Mouse (Mus musculus) ES-E14 (cell line): ENCODE data around the gene Clock. TPM values are rescaled to one million over a fixed set of nuclear protein-coding genes. Genes with fewer than 3 reads are reported as not detected.

Source experiments
- DNase-seq: peaks from one replicate; pipeline ENCODE4 v3.0.0-alpha.2; 2013; ENCODE audit warnings: low read depth, low spot score
- H3K27ac ChIP-seq: 2 replicates; pipeline ENCODE4 v1.5.1; 2012; ENCODE audit warnings: low read depth, mild to moderate bottlenecking, low read length, moderate library complexity, mixed read lengths; ENCODE audit not compliant: poor library complexity, insufficient read depth, severe bottlenecking
- H3K36me3 ChIP-seq: 2 replicates; pipeline ENCODE4 v1.6.1; 2012; ENCODE audit warnings: mild to moderate bottlenecking, low read length, moderate library complexity, mixed read lengths; ENCODE audit not compliant: control insufficient read depth, poor library complexity, insufficient read depth, severe bottlenecking
- H3K4me1 ChIP-seq, 2 experiments: fragments of 150-350 bp in 1 of 2; sonication (generic) in 1 of 2; 2 replicates each; pipeline ENCODE4 v1.6.1; 2012; ENCODE audit warnings: low read length in 2 of 2, mild to moderate bottlenecking in 1 of 2, mixed read lengths in 1 of 2; ENCODE audit not compliant: control insufficient read depth in 2 of 2, insufficient read depth in 2 of 2, poor library complexity in 1 of 2
- H3K4me3 ChIP-seq, 2 experiments: fragments of 150-350 bp in 1 of 2; sonication (generic) in 1 of 2; 2 replicates each; pipeline ENCODE4 v1.5.1; 2012; ENCODE audit warnings: low read length in 2 of 2, low read depth in 1 of 2, mild to moderate bottlenecking in 1 of 2, mixed read lengths in 1 of 2; ENCODE audit not compliant: insufficient read depth in 1 of 2, poor library complexity in 1 of 2, severe bottlenecking in 1 of 2
- H3K9ac ChIP-seq: 2 replicates; pipeline ENCODE4 v1.6.1; 2012; ENCODE audit warnings: low read depth, mild to moderate bottlenecking, low read length, mixed read lengths; ENCODE audit not compliant: poor library complexity, insufficient read depth, severe bottlenecking
- H3K9me3 ChIP-seq: fragments of 150-350 bp; sonication (generic); 2 replicates; pipeline ENCODE4 v1.6.1; 2012; ENCODE audit warnings: low read depth, mild to moderate bottlenecking, low read length; ENCODE audit not compliant: control insufficient read depth, insufficient read depth
- CHD2 ChIP-seq: IDR thresholded peaks from 2 replicates; pipeline ENCODE4 v1.6.1; 2014; ENCODE audit warnings: mild to moderate bottlenecking, low read depth, low read length, inconsistent platforms
- HCFC1 ChIP-seq: IDR thresholded peaks from 2 replicates; pipeline ENCODE4 v1.6.1; 2012; ENCODE audit warnings: low read length, inconsistent platforms, borderline replicate concordance; ENCODE audit not compliant: insufficient read depth
- MAFK ChIP-seq: IDR thresholded peaks from 2 replicates; pipeline ENCODE4 v1.6.1; 2014; ENCODE audit warnings: mild to moderate bottlenecking, low read depth, low read length, inconsistent platforms; ENCODE audit not compliant: insufficient read depth
- ZC3H11A ChIP-seq: IDR thresholded peaks from 2 replicates; pipeline ENCODE4 v1.6.1; 2012; ENCODE audit warnings: low read depth, mild to moderate bottlenecking, inconsistent platforms, low read length, borderline replicate concordance
- ZNF384 ChIP-seq: IDR thresholded peaks from 2 replicates; pipeline ENCODE4 v1.6.1; 2012; ENCODE audit warnings: low read depth, low read length, inconsistent platforms
- in situ Hi-C, 2 experiments: fragments of 600-800 bp; cut with MboI; formaldehyde crosslinking; loops; one replicate each; pipeline ENCODE4 v1.15.1; 2025; ENCODE audit warnings: low sequenced_read_pairs in 2 of 2, inconsistent platforms in 1 of 2; ENCODE audit not compliant: unreplicated experiment in 2 of 2
- total RNA-seq: library from RNA; depleted of rRNA; stranded (reverse); fragments of 300-350 nt; gene quantifications from 2 replicates; pipeline ENCODE4 v1.2.3, GENCODE M21; 2012

The Clock gene
- total RNA-seq, 1 experiment, result 16.4 TPM

GRCm38 (mm10) chr5:76231171-76231855 lies 73.3 kb downstream of the Clock start:
- no peak overlapping the region for H3K9ac ChIP-seq
- H3K9me3 ChIP-seq, result no peaks in the 10 kb centered on the region
- peaks cover 11% of the 10 kb centered on the region for H3K36me3 ChIP-seq
- no peak overlapping the region for H3K4me3 ChIP-seq
- no peak overlapping the region for H3K27ac ChIP-seq
- no peaks in the 10 kb centered on the region for H3K4me1 ChIP-seq
- TF ChIP-seq ZNF384, result peak; percentile 78; the same call in 1 of the 2 replicates
- TF ChIP-seq HCFC1, result no peak
- in situ Hi-C loops, result no loop called here
- no peak for DNase-seq

GRCm38 (mm10) chr5:76216691-76217090 lies 87.9 kb downstream of the Clock start:
- H3K9ac ChIP-seq, result no peak overlapping the region
- in situ Hi-C loops, result no loop called here
- TF ChIP-seq ZC3H11A (no peak), CHD2 (no peak)
- H3K27ac ChIP-seq, result no peak overlapping the region
- no peak for DNase-seq
- H3K4me1 ChIP-seq, result no peaks in the 10 kb centered on the region
- H3K36me3 ChIP-seq, result peaks cover 4% of the 10 kb centered on the region
- H3K4me3 ChIP-seq, result no peak overlapping the region
- H3K9me3 ChIP-seq, result no peaks in the 10 kb centered on the region

GRCm38 (mm10) chr5:76208066-76208465 lies 96.5 kb downstream of the Clock start:
- no peak overlapping the region for H3K9ac ChIP-seq
- no peak overlapping the region for H3K4me3 ChIP-seq
- H3K27ac ChIP-seq, result no peak overlapping the region
- TF ChIP-seq CHD2 (no peak), ZC3H11A (no peak), HCFC1 (no peak), ZNF384 (no peak), MAFK (no peak)
- peaks cover 17% of the 10 kb centered on the region for H3K36me3 ChIP-seq
- H3K4me1 ChIP-seq, result no peaks in the 10 kb centered on the region
- in situ Hi-C loops, result no loop called here
- H3K9me3 ChIP-seq, result no peaks in the 10 kb centered on the region
- DNase-seq, result no peak

- Histone ChIP-seq H3K4me3 (no peak overlapping the region), H3K9ac (no peak overlapping the region), H3K36me3 (peaks cover 21% of the 10 kb centered on the region), H3K4me1 (no peaks in the 10 kb centered on the region), H3K9me3 (no peaks in the 10 kb centered on the region), H3K27ac (no peak overlapping the region)
- no peak for DNase-seq
- in situ Hi-C loops, result no loop called here
- TF ChIP-seq HCFC1 (no peak), ZC3H11A (no peak)
Measured at GRCm38 (mm10) chr5:76205886-76206285, 98.7 kb downstream of the Clock start.

- TF ChIP-seq ZC3H11A, result no peak
- TF ChIP-seq CHD2, result no peak
- no peak for TF ChIP-seq HCFC1
- no peak for TF ChIP-seq ZNF384
- no peak for TF ChIP-seq MAFK
- no peak overlapping the region for H3K4me3 ChIP-seq
- no peak overlapping the region for H3K27ac ChIP-seq
- no peak for DNase-seq
- peaks cover 26% of the 10 kb centered on the region for H3K36me3 ChIP-seq
- in situ Hi-C loops, result no loop called here
- no peaks in the 10 kb centered on the region for H3K9me3 ChIP-seq
- H3K4me1 ChIP-seq, result no peaks in the 10 kb centered on the region
- no peak overlapping the region for H3K9ac ChIP-seq
Measured at GRCm38 (mm10) chr5:76203171-76203570, 101.4 kb downstream of the Clock start.
